Mouse (Mus musculus): ENCODE results near the gene Ube2g1. TPM values are rescaled to one million over a fixed set of nuclear protein-coding genes. Genes with fewer than 3 reads are reported as not detected.
A peak's percentile ranks its signal among the peaks of the same experiment; 100 is the strongest.
"Not testable (repeated sequence)": the region's sequence is repeated elsewhere in the genome, so short reads cannot be mapped to it uniquely, and the experiment has no call there.

Ube2g1 gene
- polyA plus RNA-seq, 1 experiment = 4.6 TPM

DNA sequence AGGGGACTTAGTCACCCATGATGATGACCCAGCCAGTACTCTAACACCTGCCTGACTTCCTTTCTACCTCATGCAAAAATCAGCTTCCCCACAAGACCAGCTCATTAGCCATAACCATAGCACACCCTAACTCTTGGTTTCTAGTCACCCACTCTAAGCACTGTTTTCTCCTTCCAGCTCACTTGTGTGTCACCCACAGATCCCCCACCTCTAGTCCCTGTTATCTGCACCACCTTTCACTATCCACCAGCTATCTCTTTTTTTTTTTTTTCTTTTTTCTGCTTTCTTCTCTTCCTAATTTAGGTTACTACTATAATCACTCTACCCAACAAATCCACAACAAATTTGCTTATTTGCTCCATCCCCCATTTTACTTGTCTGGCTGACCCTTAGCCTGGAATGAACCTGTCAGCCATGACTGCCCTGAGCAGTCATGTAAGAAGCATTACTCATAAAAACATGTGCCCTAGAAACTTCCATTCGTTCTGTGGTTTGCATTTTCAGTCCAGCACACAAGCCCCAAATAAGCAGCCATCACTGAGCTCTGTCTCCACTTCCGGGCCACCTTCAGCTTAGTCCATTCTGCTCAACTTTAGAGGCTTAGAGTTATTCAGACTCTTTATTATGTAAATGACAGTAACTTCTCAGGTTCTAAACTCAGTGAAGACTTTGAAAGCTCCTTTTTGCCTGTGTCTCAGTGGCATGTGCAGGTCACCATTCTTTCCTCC, 11.9 kb upstream of the Ube2g1 start:
- DNase-seq (ENCODE audit: low read depth, low spot score) = no peak
- 73% methylated on average over 2 of the region's 2 CpGs for WGBS

DNA sequence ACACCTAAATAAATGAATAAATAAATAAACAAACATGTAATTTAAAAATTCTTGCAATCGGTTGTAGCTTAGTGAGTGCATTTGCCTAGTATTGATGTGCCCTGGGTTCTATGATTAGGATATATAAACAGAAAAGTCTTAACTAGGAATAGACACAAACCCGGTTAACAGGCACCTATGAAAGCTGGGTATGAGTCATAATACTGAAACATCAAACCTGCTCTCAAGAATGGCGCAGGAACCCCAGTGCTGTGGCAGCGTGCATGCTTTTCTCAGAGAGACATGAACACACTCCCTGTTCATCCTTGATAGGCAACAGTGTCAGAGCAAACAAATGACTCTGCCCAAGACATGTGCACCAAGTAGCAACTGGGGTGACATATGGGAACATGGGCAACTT, 9.3 kb upstream of the Ube2g1 start:
- DNase-seq (ENCODE audit: low read depth, low spot score) = no peak
- 87% methylated on average over 4 of the region's 4 CpGs for whole genome bisulfite sequencing

GRCm38 (mm10) chr11:72607469-72608070, 487 bp downstream of the Ube2g1 start:
- under 1% methylated on average over 71 of the region's 79 CpGs for WGBS

DNA sequence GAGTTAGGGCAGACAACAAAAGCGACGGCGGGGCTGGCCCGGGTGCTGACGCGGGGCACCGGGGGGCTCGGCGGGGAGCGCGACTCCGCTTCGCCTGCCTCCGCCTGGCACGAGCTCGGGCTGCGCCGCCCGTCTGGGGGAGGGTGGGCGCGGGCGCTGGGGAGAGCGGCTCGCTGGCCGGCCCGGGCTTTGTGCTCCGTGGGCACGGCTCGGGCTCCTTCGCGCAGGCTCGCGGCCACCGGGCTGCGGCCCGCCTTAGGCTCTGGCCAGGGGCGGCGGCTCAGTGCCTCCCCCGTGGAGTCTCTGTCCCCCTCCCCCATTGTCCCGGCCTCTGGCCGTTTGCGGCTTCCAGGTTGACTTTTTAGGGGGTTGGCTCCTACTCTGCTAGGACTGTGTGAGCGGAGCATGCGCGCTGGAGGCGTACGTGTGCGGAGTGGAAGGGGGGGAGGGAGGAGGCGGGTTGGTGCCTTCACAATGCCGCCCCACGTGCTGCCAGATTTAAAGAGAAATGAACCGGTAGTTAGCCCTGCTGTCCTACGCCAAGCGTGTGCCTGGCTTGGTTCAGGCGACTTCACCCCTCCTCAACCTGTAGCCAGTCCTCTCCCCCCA, 1.1 kb downstream of the Ube2g1 start:
- DNase-seq (ENCODE audit: low read depth, low spot score) = peak; percentile 92
- under 1% methylated on average over 52 of the region's 55 CpGs for WGBS

More at GRCm38 (mm10) chr11:72607469-72608070, 487 bp downstream of the Ube2g1 start:
- DNase-seq (ENCODE audit: low read depth, low spot score) = peak; percentile 45

DNA sequence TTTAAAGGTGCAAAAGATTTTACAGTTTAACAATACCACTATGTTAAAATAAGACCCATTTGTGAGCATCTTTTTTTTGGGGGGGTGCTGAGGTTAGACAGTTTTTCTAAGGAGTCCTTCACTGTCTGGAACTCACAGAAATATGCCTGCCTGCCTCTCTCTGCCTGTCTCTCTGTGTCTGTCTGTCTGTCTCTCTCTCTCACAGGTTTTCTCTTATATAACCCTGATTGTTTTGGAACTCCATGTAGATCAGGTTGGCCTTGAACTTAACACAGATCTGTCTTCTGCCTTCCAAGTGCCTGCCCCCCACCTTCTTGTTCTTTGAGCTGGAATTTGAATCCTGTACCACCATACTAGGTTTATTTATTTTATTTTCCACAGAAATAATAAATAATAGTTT, 2.2 kb downstream of the Ube2g1 start:
- no peak for DNase-seq (ENCODE audit: low read depth, low spot score)

DNA sequence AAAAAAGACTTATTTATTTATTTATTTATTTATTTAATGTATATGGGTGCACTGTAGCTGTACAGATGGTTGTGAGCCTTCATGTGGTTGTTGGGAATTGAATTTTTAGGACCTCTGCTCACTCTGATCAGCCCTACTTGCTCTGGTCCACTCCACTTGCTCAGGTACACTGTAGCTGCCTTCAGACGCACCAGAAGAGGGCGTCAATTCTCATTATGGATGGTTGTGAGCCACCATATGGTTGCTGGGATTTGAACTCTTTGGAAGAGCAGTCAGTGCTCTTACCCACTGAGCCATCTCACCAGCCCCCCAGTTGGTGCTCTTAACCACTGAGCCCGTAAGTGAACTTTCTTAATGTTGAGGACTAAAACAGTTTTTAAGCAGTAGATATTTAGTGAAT, 7.3 kb downstream of the Ube2g1 start:
- 90% methylated on average over 3 of the region's 3 CpGs for WGBS

GRCm38 (mm10) chr11:72615931-72616330, 8.8 kb downstream of the Ube2g1 start:
- WGBS = 71% methylated on average over 4 of the region's 4 CpGs

More for the DNA sequence above, 7.3 kb downstream of the Ube2g1 start:
- not testable (repeated sequence) for DNase-seq (ENCODE audit: low read depth, low spot score)

GRCm38 (mm10) chr11:72618476-72618875, 11.4 kb downstream of the Ube2g1 start:
- WGBS = 100% methylated on average over 1 of the region's 1 CpGs
- no peak for DNase-seq (ENCODE audit: low read depth, low spot score)

More at GRCm38 (mm10) chr11:72615931-72616330, 8.8 kb downstream of the Ube2g1 start:
- no peak for DNase-seq (ENCODE audit: low read depth, low spot score)

DNA sequence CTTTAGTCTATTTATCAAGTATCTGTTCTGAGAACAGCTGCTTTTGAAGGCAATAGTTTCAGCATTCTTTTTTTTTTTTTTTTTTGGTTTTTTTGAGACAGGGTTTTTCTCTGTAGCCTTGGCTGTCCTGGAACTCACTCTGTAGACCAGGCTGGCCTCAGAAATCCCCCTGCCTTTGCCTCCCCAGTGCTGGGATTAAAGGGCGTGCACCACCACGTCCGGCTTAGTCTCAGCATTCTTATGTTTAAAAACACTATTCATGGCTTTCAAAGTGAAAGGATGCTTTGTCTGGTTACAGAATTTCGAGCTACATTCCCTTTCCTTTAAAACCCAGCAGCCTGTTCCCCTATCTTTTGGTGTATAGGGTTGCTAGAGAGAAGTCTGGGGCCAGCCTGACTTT, 35.6 kb downstream of the Ube2g1 start:
- 60% methylated on average over 4 of the region's 4 CpGs for WGBS
- DNase-seq (ENCODE audit: low read depth, low spot score) = no peak

- DNase-seq (ENCODE audit: low read depth, low spot score) = no peak
- WGBS = 75% methylated on average over 5 of the region's 5 CpGs
These were observed 38.3 kb downstream of the Ube2g1 start for GRCm38 (mm10) chr11:72645386-72645785.

GRCm38 (mm10) chr11:72650347-72650746, 43.3 kb downstream of the Ube2g1 start:
- DNase-seq (ENCODE audit: low read depth, low spot score) = no peak
- WGBS = 65% methylated on average over 2 of the region's 2 CpGs

DNA sequence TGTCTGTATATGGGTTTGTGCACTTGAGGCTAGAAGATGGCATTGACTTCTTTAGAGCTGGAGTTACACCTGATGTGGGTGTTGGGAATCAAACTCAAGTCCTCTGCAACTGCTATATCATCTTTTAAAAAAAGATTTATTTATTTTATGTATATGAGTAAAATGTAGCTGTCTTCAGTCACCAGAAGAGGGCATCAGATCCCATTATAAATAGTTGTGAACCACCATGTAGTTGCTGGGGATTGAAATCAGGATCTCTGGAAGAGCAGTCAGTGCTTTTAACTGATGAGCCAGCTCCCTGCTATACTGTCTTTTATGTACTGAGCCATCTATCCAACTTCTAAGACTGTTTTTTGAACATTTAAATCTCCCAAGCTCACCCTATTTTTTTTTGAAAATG, 52.8 kb downstream of the Ube2g1 start:
- DNase-seq (ENCODE audit: low read depth, low spot score) = no peak

DNA sequence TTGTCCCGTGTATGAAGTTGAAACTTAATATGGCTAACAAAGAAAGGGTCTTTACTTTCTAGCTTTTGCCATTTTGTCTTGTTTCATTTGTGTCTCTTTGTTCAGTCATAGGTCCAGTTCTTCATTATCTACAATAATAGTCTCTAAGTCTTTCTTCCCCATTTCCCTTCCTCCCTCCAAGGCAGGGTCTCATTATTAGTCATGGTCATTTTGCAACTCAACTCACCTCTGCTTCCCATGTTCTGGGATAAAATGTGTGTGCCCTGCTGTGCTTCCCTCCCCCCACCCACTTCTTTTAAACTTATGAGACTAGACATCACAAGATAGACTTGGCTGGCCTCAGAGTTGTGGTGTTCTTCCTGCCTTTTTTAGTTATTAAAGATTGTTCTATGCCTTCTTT, 53.3 kb downstream of the Ube2g1 start:
- 91% methylated on average over 1 of the region's 1 CpGs for WGBS
- no peak for DNase-seq (ENCODE audit: low read depth, low spot score)

DNA sequence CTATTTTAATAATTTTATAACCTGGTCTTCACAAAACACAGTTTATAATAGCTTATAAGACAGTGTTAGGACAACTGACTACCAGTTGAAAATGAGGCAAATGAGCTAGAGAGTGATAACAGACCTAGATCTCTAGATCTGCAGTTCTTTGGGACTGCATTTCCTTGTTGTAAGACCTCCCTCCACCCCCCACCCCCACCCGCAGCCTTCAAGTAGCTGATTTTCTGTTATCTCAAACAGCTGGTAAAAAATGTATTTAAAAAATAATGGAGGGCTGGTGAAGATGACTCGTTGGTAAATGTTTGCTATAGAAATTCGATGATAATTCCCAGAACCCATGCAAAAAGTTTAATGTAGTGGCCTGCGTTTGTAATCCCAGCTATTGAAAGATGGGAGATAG, 57.6 kb downstream of the Ube2g1 start:
- 92% methylated on average over 4 of the region's 4 CpGs for WGBS
- no peak for DNase-seq (ENCODE audit: low read depth, low spot score)

DNA sequence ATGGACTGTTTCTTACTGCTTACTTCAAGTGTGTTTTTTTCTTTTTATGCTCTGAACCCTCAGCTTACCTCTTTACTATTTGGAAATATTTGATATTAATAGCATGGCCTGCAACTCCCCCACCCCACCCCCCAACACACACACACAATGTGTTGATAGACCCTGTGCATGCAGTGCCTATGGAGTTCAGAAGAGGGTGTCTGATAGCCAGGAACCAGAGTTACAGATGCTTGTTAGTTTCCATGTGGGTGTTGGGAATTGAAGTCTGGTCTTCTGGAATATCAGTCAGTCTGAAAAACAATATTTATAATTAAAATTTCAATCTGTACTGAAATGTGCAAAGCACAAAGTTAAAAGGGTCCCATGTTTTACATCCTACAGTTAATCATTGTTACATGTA, 63.6 kb downstream of the Ube2g1 start:
- DNase-seq (ENCODE audit: low read depth, low spot score) = no peak

- no peak for DNase-seq (ENCODE audit: low read depth, low spot score)
- WGBS = 75% methylated on average over 6 of the region's 6 CpGs
These were observed 64.4 kb downstream of the Ube2g1 start for GRCm38 (mm10) chr11:72671294-72671988.

- WGBS = 79% methylated on average over 1 of the region's 1 CpGs
- DNase-seq (ENCODE audit: low read depth, low spot score) = no peak
These were observed 65.4 kb downstream of the Ube2g1 start for GRCm38 (mm10) chr11:72672438-72672837.

- DNase-seq (ENCODE audit: low read depth, low spot score) = no peak
- 88% methylated on average over 2 of the region's 2 CpGs for WGBS
These were observed 68.2 kb downstream of the Ube2g1 start for GRCm38 (mm10) chr11:72675280-72675679.

GRCm38 (mm10) chr11:72680726-72681125, 73.6 kb downstream of the Ube2g1 start:
- no peak for DNase-seq (ENCODE audit: low read depth, low spot score)

DNA sequence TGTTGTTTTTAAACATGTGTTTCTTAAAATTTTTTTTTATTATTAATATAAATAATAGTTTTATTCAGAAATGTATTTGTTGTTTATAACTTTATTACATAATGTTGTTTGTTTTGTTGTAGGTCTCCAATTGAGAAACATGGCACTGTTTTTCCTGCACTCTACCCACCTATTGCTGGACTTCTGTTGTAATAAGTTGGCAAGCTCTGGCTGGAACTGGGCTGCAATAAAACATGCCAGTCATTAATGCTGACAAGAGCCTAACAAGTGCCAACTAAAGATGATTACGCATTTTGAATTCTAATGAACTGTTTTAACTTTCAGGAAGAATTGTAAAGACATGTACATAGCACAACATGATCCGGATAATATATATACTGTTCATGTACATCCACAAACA, 76.3 kb downstream of the Ube2g1 start:
- WGBS = 93% methylated on average over 2 of the region's 2 CpGs
- DNase-seq (ENCODE audit: low read depth, low spot score) = no peak

DNA sequence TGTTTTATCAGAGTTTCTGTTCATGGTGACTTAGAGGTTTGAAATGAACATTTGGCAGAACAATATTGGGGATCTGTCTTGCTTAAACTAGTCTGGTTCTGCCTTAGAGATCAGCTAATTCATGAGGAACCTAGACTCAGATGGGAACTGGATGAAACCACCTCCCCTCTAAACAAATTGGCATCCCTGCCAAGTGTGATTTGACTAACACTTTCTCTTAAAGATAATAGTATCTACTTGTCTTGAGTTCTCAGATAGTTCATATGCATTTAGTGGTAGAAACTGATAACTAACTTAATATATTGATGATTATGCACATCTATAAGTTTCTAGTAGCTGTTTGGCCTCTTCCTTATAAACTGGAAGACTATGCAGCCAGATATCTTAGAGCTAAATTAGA, 79.6 kb downstream of the Ube2g1 start:
- DNase-seq (ENCODE audit: low read depth, low spot score) = no peak

All from large intestine, adult 2 months (tissue).